Mouse (Mus musculus): ENCODE data around the gene Ctf2. TPM values are rescaled to one million over a fixed set of nuclear protein-coding genes. Genes with fewer than 3 reads are reported as not detected.

The Ctf2 gene
- polyA plus RNA-seq, 1 experiment from 2014 or later = 0.12 TPM

- H3K4me2 ChIP-seq = no peak overlapping the region
- H3K36me3 ChIP-seq (replicated peaks) = peaks cover 4% of the 10 kb centered on the region; the same call in 1 of the 2 replicates
- WGBS = 86% methylated on average over 11 of the region's 11 CpGs
- H3K27me3 ChIP-seq (replicated peaks) = no peaks in the 10 kb centered on the region
- H3K4me3 ChIP-seq = no peak overlapping the region
- no peak overlapping the region for H3K9ac ChIP-seq
- no peak overlapping the region for H3K27ac ChIP-seq
- ATAC-seq (replicated peaks) = no peak
- no peaks in the 10 kb centered on the region for H3K9me3 ChIP-seq
- peaks cover 6% of the 10 kb centered on the region; the same call in 1 of the 2 replicates for H3K4me1 ChIP-seq
Measured at GRCm38 (mm10) chr7:127671880-127672774, 59.8 kb downstream of the Ctf2 start.

MicroRNA genes within 50 kb of the gene (microRNA counts, 519-probe panel; counts per million panel counts)
- 2,025 counts per million, percentile 18 among the panel's probes with 10 or more counts for microRNA mmu-miR-762

Small RNAs within 50 kb of the gene (microRNA-seq; reads per million reads assigned to microRNA genes)
- gene Mir762 = not detected

Other genes starting within 250 kb of the Ctf2 start
- gene Srcap, start 220.2 kb downstream of the Ctf2 start, polyA plus RNA-seq (2015; fragmentation: Nextera tagmentation; extraction: Ambion mirVana) = 60.4 and 68.0 TPM in 2 replicates
- gene Gm42715, start 212.6 kb downstream of the Ctf2 start, polyA plus RNA-seq (2015; fragmentation: Nextera tagmentation; extraction: Ambion mirVana) = 17.4 and 17.5 TPM in 2 replicates
- gene Tmem265, start 170.8 kb downstream of the Ctf2 start, polyA plus RNA-seq (2015; fragmentation: Nextera tagmentation; extraction: Ambion mirVana) = 5.7 and 6.3 TPM in 2 replicates
- gene Phkg2, start 158.8 kb downstream of the Ctf2 start, polyA plus RNA-seq (2015; fragmentation: Nextera tagmentation; extraction: Ambion mirVana) = 60.0 and 61.0 TPM in 2 replicates
- gene Ccdc189, start 143.6 kb downstream of the Ctf2 start, polyA plus RNA-seq (2015; fragmentation: Nextera tagmentation; extraction: Ambion mirVana) = 10.8 and 10.9 TPM in 2 replicates
- 47.9 and 51.1 TPM in 2 replicates for gene Rnf40, start 143.4 kb downstream of the Ctf2 start, polyA plus RNA-seq (2015; fragmentation: Nextera tagmentation; extraction: Ambion mirVana)
- gene Zfp629, start 116.4 kb downstream of the Ctf2 start, polyA plus RNA-seq (2015; fragmentation: Nextera tagmentation; extraction: Ambion mirVana) = 25.5 and 26.6 TPM in 2 replicates
- 52.9 and 59.2 TPM in 2 replicates for gene Bcl7c, start 23.2 kb downstream of the Ctf2 start, polyA plus RNA-seq (2015; fragmentation: Nextera tagmentation; extraction: Ambion mirVana)
- gene Ctf1, start 19.4 kb downstream of the Ctf2 start, polyA plus RNA-seq (2015; fragmentation: Nextera tagmentation; extraction: Ambion mirVana) = 3.7 and 3.8 TPM in 2 replicates
- gene Fbxl19, start 12.4 kb upstream of the Ctf2 start, polyA plus RNA-seq (2015; fragmentation: Nextera tagmentation; extraction: Ambion mirVana) = 10.8 and 12.1 TPM in 2 replicates
- 8.1 and 9.8 TPM in 2 replicates for gene Orai3, start 37.6 kb upstream of the Ctf2 start, polyA plus RNA-seq (2015; fragmentation: Nextera tagmentation; extraction: Ambion mirVana)
- gene Setd1a, start 44.5 kb upstream of the Ctf2 start, polyA plus RNA-seq (2015; fragmentation: Nextera tagmentation; extraction: Ambion mirVana) = 21.5 and 21.6 TPM in 2 replicates
- gene Gm49388, start 53.4 kb upstream of the Ctf2 start, polyA plus RNA-seq (2015; fragmentation: Nextera tagmentation; extraction: Ambion mirVana) = not detected in 2 replicates
- gene Hsd3b7, start 68.4 kb upstream of the Ctf2 start, polyA plus RNA-seq (2015; fragmentation: Nextera tagmentation; extraction: Ambion mirVana) = 8.9 and 10.2 TPM in 2 replicates
- 19.5 and 21.8 TPM in 2 replicates for gene Stx4a, start 92.1 kb upstream of the Ctf2 start, polyA plus RNA-seq (2015; fragmentation: Nextera tagmentation; extraction: Ambion mirVana)
- 70.0 and 72.9 TPM in 2 replicates for gene Stx1b, start 92.4 kb upstream of the Ctf2 start, polyA plus RNA-seq (2015; fragmentation: Nextera tagmentation; extraction: Ambion mirVana)
- gene Zfp646, start 144.1 kb upstream of the Ctf2 start, polyA plus RNA-seq (2015; fragmentation: Nextera tagmentation; extraction: Ambion mirVana) = 10.6 and 11.4 TPM in 2 replicates
- 46.8 and 48.1 TPM in 2 replicates for gene Zfp668, start 144.7 kb upstream of the Ctf2 start, polyA plus RNA-seq (2015; fragmentation: Nextera tagmentation; extraction: Ambion mirVana)
- 1.2 and 1.3 TPM in 2 replicates for gene Prss53, start 158.8 kb upstream of the Ctf2 start, polyA plus RNA-seq (2015; fragmentation: Nextera tagmentation; extraction: Ambion mirVana)
- gene Gm21974, start 163.3 kb upstream of the Ctf2 start, polyA plus RNA-seq (2015; fragmentation: Nextera tagmentation; extraction: Ambion mirVana) = not detected in 2 replicates
- gene Vkorc1, start 163.5 kb upstream of the Ctf2 start, polyA plus RNA-seq (2015; fragmentation: Nextera tagmentation; extraction: Ambion mirVana) = 52.9 and 58.8 TPM in 2 replicates
- gene Bckdk, start 171.9 kb upstream of the Ctf2 start, polyA plus RNA-seq (2015; fragmentation: Nextera tagmentation; extraction: Ambion mirVana) = 61.3 and 66.6 TPM in 2 replicates
- 50.7 and 53.1 TPM in 2 replicates for gene Kat8, start 180.3 kb upstream of the Ctf2 start, polyA plus RNA-seq (2015; fragmentation: Nextera tagmentation; extraction: Ambion mirVana)
- 0.29 and 0.35 TPM in 2 replicates for gene Prss8, start 197.9 kb upstream of the Ctf2 start, polyA plus RNA-seq (2015; fragmentation: Nextera tagmentation; extraction: Ambion mirVana)
- gene Prss36, start 214.6 kb upstream of the Ctf2 start, polyA plus RNA-seq (2015; fragmentation: Nextera tagmentation; extraction: Ambion mirVana) = 10.4 and 15.5 TPM in 2 replicates
- 380 and 381 TPM in 2 replicates for gene Fus, start 235.3 kb upstream of the Ctf2 start, polyA plus RNA-seq (2015; fragmentation: Nextera tagmentation; extraction: Ambion mirVana)